Mouse (Mus musculus) neural tube, embryonic 15.5 days (tissue): ENCODE results near the gene Cadps2. TPM values are rescaled to one million over a fixed set of nuclear protein-coding genes. Genes with fewer than 3 reads are reported as not detected.

Experiments used
- ATAC-seq: fragments of 200-750 bp; cut with Nextera tagmentation; 2 replicates; pipeline ENCODE4 v1.8.0; 2017; ENCODE audit warnings: mild to moderate bottlenecking, moderate TSS enrichment, moderate library complexity; ENCODE audit not compliant: low FRiP score
- H3K27ac ChIP-seq: fragments of 300-500 bp; sonication (generic); replicated peaks from 2 replicates; pipeline ENCODE4 v1.5.1; 2015; ENCODE audit warnings: mild to moderate bottlenecking, inconsistent platforms
- H3K27me3 ChIP-seq: fragments of 300-500 bp; sonication (generic); replicated peaks from 2 replicates; pipeline ENCODE4 v1.6.1; 2015; ENCODE audit warnings: inconsistent platforms
- H3K36me3 ChIP-seq: fragments of 300-500 bp; sonication (generic); 2 replicates; pipeline ENCODE4 v1.6.1; 2015; ENCODE audit warnings: inconsistent platforms
- H3K4me1 ChIP-seq: fragments of 300-500 bp; sonication (generic); 2 replicates; pipeline ENCODE4 v1.6.1; 2015; ENCODE audit warnings: inconsistent platforms
- H3K4me2 ChIP-seq: fragments of 300-500 bp; sonication (generic); 2 replicates; pipeline ENCODE4 v1.6.1; 2015; ENCODE audit warnings: inconsistent platforms, mild to moderate bottlenecking, moderate library complexity
- H3K4me3 ChIP-seq: fragments of 300-500 bp; sonication (generic); replicated peaks from 2 replicates; pipeline ENCODE4 v1.5.1; 2015; ENCODE audit warnings: mild to moderate bottlenecking, inconsistent platforms
- H3K9ac ChIP-seq: fragments of 300-500 bp; sonication (generic); replicated peaks from 2 replicates; pipeline ENCODE4 v1.6.1; 2015; ENCODE audit warnings: mild to moderate bottlenecking, inconsistent platforms
- H3K9me3 ChIP-seq: fragments of 300-500 bp; sonication (generic); replicated peaks from 2 replicates; pipeline ENCODE4 v1.6.1; 2016; ENCODE audit warnings: inconsistent platforms
- WGBS: fragments of 180-500 bp; shearing (Covaris S2); methylation state at CpG from one replicate; pipeline ENCODE4 v1.1.7; 2015; ENCODE audit warnings: mixed read lengths; 5-methylcytosine and 5-hydroxymethylcytosine counted together
- polyA plus RNA-seq: library from polyadenylated mRNA; unstranded; fragments of >200 nt; fragmentation: Nextera tagmentation; extraction: Ambion mirVana; gene quantifications from 2 replicates; pipeline ENCODE4 v1.2.1, GENCODE M21; 2015

Cadps2 gene
- polyA plus RNA-seq, 1 experiment from 2014 or later, result 10.7 TPM

- no peaks in the 10 kb centered on the region for H3K36me3 ChIP-seq
- H3K4me2 ChIP-seq, result peak overlapping the region; percentile 25
- 3% methylated on average over 9 of the region's 9 CpGs for WGBS
- H3K9me3 ChIP-seq, result no peaks in the 10 kb centered on the region
- H3K9ac ChIP-seq, result no peak overlapping the region
- peaks cover 83% of the 10 kb centered on the region for H3K27me3 ChIP-seq
- ATAC-seq, result no peak
- H3K4me3 ChIP-seq, result 0 out of 2 replicates have a peak overlapping the region, but pooled peaks have one; percentile 9
- peaks cover 8% of the 10 kb centered on the region for H3K4me1 ChIP-seq
- no peak overlapping the region for H3K27ac ChIP-seq
These were observed 578.5 kb downstream of the Cadps2 start for GRCm38 (mm10) chr6:23260738-23261050.

- Histone ChIP-seq H3K27ac (no peak overlapping the region), H3K4me2 (peak overlapping the region; percentile 25), H3K36me3 (no peaks in the 10 kb centered on the region), H3K27me3 (peaks cover 86% of the 10 kb centered on the region), H3K4me1 (peaks cover 8% of the 10 kb centered on the region), H3K4me3 (peak overlapping the region; percentile 9; the same call in 1 of the 2 replicates), H3K9ac (no peak overlapping the region), H3K9me3 (no peaks in the 10 kb centered on the region)
- ATAC-seq, result no peak
- 4% methylated on average over 36 of the region's 36 CpGs for WGBS
These were observed 579.0 kb downstream of the Cadps2 start for GRCm38 (mm10) chr6:23260016-23260737.

GRCm38 (mm10) chr6:23257981-23258380, 581.2 kb downstream of the Cadps2 start:
- H3K4me3 ChIP-seq, result no peak overlapping the region
- 24% methylated on average over 3 of the region's 3 CpGs for WGBS
- no peak for ATAC-seq

GRCm38 (mm10) chr6:23255161-23255560, 584.1 kb downstream of the Cadps2 start:
- peaks cover 89% of the 10 kb centered on the region for H3K27me3 ChIP-seq
- H3K4me2 ChIP-seq, result no peak overlapping the region
- 3% methylated on average over 8 of the region's 8 CpGs for WGBS
- no peaks in the 10 kb centered on the region for H3K36me3 ChIP-seq
- H3K4me1 ChIP-seq, result peaks cover 10% of the 10 kb centered on the region
- H3K9ac ChIP-seq, result no peak overlapping the region
- H3K27ac ChIP-seq, result no peak overlapping the region
- H3K9me3 ChIP-seq, result 0 out of 2 replicates have a peak, but pooled peaks cover under 1% of the 10 kb centered on the region
- H3K4me3 ChIP-seq, result no peak overlapping the region
- ATAC-seq, result no peak

More at GRCm38 (mm10) chr6:23257981-23258380, 581.2 kb downstream of the Cadps2 start:
- Histone ChIP-seq H3K9me3 (no peaks in the 10 kb centered on the region), H3K4me1 (peaks cover 16% of the 10 kb centered on the region), H3K9ac (no peak overlapping the region), H3K27me3 (peaks cover 92% of the 10 kb centered on the region), H3K27ac (no peak overlapping the region), H3K36me3 (no peaks in the 10 kb centered on the region), H3K4me2 (no peak overlapping the region)

- WGBS, result 2% methylated on average over 11 of the region's 11 CpGs
- 0 out of 2 replicates have a peak, but pooled peaks cover 3% of the 10 kb centered on the region for H3K9me3 ChIP-seq
- H3K4me1 ChIP-seq, result peaks cover 11% of the 10 kb centered on the region
These were observed 584.6 kb downstream of the Cadps2 start for GRCm38 (mm10) chr6:23254644-23255043.

GRCm38 (mm10) chr6:23253353-23254311, 585.6 kb downstream of the Cadps2 start:
- Histone ChIP-seq H3K4me1 (peaks cover 20% of the 10 kb centered on the region), H3K4me3 (no peak overlapping the region), H3K36me3 (no peaks in the 10 kb centered on the region), H3K9ac (no peak overlapping the region), H3K27me3 (peaks cover 87% of the 10 kb centered on the region), H3K9me3 (0 out of 2 replicates have a peak, but pooled peaks cover 3% of the 10 kb centered on the region), H3K4me2 (no peak overlapping the region), H3K27ac (no peak overlapping the region)
- under 1% methylated on average over 43 of the region's 43 CpGs for WGBS
- ATAC-seq, result no peak

More at GRCm38 (mm10) chr6:23254644-23255043, 584.6 kb downstream of the Cadps2 start:
- Histone ChIP-seq H3K27ac (no peak overlapping the region), H3K4me2 (no peak overlapping the region), H3K27me3 (peaks cover 89% of the 10 kb centered on the region), H3K4me3 (no peak overlapping the region), H3K9ac (no peak overlapping the region), H3K36me3 (no peaks in the 10 kb centered on the region)
- ATAC-seq, result no peak

- peaks cover 86% of the 10 kb centered on the region for H3K27me3 ChIP-seq
- H3K27ac ChIP-seq, result no peak overlapping the region
- no peak overlapping the region for H3K4me2 ChIP-seq
- H3K9ac ChIP-seq, result no peak overlapping the region
- ATAC-seq, result no peak
- 1% methylated on average over 20 of the region's 20 CpGs for WGBS
- no peak overlapping the region for H3K4me3 ChIP-seq
- no peaks in the 10 kb centered on the region for H3K36me3 ChIP-seq
- H3K9me3 ChIP-seq, result 0 out of 2 replicates have a peak, but pooled peaks cover 3% of the 10 kb centered on the region
- H3K4me1 ChIP-seq, result peaks cover 24% of the 10 kb centered on the region
These were observed 586.8 kb downstream of the Cadps2 start for GRCm38 (mm10) chr6:23252196-23253135.

- Histone ChIP-seq H3K27me3 (peaks cover 84% of the 10 kb centered on the region), H3K4me2 (no peak overlapping the region), H3K4me3 (no peak overlapping the region), H3K27ac (no peak overlapping the region), H3K36me3 (no peaks in the 10 kb centered on the region), H3K9me3 (0 out of 2 replicates have a peak, but pooled peaks cover 3% of the 10 kb centered on the region), H3K4me1 (peaks cover 25% of the 10 kb centered on the region), H3K9ac (no peak overlapping the region)
- 4% methylated on average over 3 of the region's 3 CpGs for WGBS
- ATAC-seq, result no peak
These were observed 587.8 kb downstream of the Cadps2 start for GRCm38 (mm10) chr6:23251431-23251830.

- H3K4me1 ChIP-seq, result peaks cover 25% of the 10 kb centered on the region
- no peak overlapping the region for H3K4me3 ChIP-seq
- no peak for ATAC-seq
- H3K36me3 ChIP-seq, result no peaks in the 10 kb centered on the region
- H3K27me3 ChIP-seq, result peaks cover 84% of the 10 kb centered on the region
- no peak overlapping the region for H3K27ac ChIP-seq
- no peak overlapping the region for H3K9ac ChIP-seq
- 0 out of 2 replicates have a peak, but pooled peaks cover 3% of the 10 kb centered on the region for H3K9me3 ChIP-seq
- 1% methylated on average over 22 of the region's 22 CpGs for WGBS
- no peak overlapping the region for H3K4me2 ChIP-seq
These were observed 588.8 kb downstream of the Cadps2 start for GRCm38 (mm10) chr6:23250288-23250955.

- 0 out of 2 replicates have a peak, but pooled peaks cover 3% of the 10 kb centered on the region for H3K9me3 ChIP-seq
- peaks cover 79% of the 10 kb centered on the region for H3K27me3 ChIP-seq
- H3K4me3 ChIP-seq, result peak overlapping the region; percentile 34
- ATAC-seq, result peak; percentile 22; the same call in 1 of the 2 replicates
- WGBS, result under 1% methylated on average over 29 of the region's 29 CpGs
- no peak overlapping the region for H3K27ac ChIP-seq
- H3K36me3 ChIP-seq, result no peaks in the 10 kb centered on the region
- H3K9ac ChIP-seq, result no peak overlapping the region
- peak overlapping the region; percentile 64 for H3K4me2 ChIP-seq
- peaks cover 25% of the 10 kb centered on the region for H3K4me1 ChIP-seq
These were observed 589.5 kb downstream of the Cadps2 start for GRCm38 (mm10) chr6:23249616-23250287.
